Mouse (Mus musculus): ENCODE results near the gene Ctf2. TPM values are rescaled to one million over a fixed set of nuclear protein-coding genes. Genes with fewer than 3 reads are reported as not detected.

The Ctf2 gene
- total RNA-seq, 2 experiments from 2014 or later, result not detected

GRCm38 (mm10) chr7:127759716-127760115, 27.8 kb upstream of the Ctf2 start:
- no peak for DNase-seq

- no peak for DNase-seq
These were observed 21.8 kb upstream of the Ctf2 start for GRCm38 (mm10) chr7:127753741-127754140.

GRCm38 (mm10) chr7:127753158-127753557, 21.2 kb upstream of the Ctf2 start:
- DNase-seq, result no peak

GRCm38 (mm10) chr7:127752069-127752468, 20.1 kb upstream of the Ctf2 start:
- no peak for DNase-seq

- no peak for DNase-seq
These were observed 19.7 kb upstream of the Ctf2 start for GRCm38 (mm10) chr7:127751619-127752018.

GRCm38 (mm10) chr7:127750131-127751127, 18.5 kb upstream of the Ctf2 start:
- no peak for DNase-seq

GRCm38 (mm10) chr7:127748235-127748560, 16.2 kb upstream of the Ctf2 start:
- no peak for DNase-seq

- DNase-seq, result no peak
These were observed 15.7 kb upstream of the Ctf2 start for GRCm38 (mm10) chr7:127747559-127748234.

- peak; percentile 56 for DNase-seq
These were observed 14.8 kb upstream of the Ctf2 start for GRCm38 (mm10) chr7:127746494-127747491.

GRCm38 (mm10) chr7:127745652-127746493, 13.9 kb upstream of the Ctf2 start:
- DNase-seq, result peak; percentile 97

GRCm38 (mm10) chr7:127745251-127745651, 13.3 kb upstream of the Ctf2 start:
- peak; percentile 92 for DNase-seq

- DNase-seq, result peak; percentile 54
These were observed 12.5 kb upstream of the Ctf2 start, which contains the start of gene Fbxl19 for GRCm38 (mm10) chr7:127744366-127745045. TSS of gene Fbxl19 (plus strand) at chr7:127744543.

- DNase-seq, result no peak
These were observed 1.8 kb downstream of the Ctf2 start for GRCm38 (mm10) chr7:127730170-127730569.

- DNase-seq, result no peak
These were observed 4.1 kb downstream of the Ctf2 start for GRCm38 (mm10) chr7:127727898-127728297.

- no peak for DNase-seq
These were observed 6.0 kb downstream of the Ctf2 start for GRCm38 (mm10) chr7:127725924-127726323.

GRCm38 (mm10) chr7:127725490-127725889, 6.5 kb downstream of the Ctf2 start:
- no peak for DNase-seq

GRCm38 (mm10) chr7:127719258-127719657, 12.7 kb downstream of the Ctf2 start:
- DNase-seq, result no peak

- DNase-seq, result no peak
These were observed 13.6 kb downstream of the Ctf2 start for GRCm38 (mm10) chr7:127718339-127718738.

- DNase-seq, result peak; percentile 66
These were observed 15.0 kb downstream of the Ctf2 start for GRCm38 (mm10) chr7:127716992-127717391.

GRCm38 (mm10) chr7:127714816-127715215, 17.1 kb downstream of the Ctf2 start:
- no peak for DNase-seq
